Comparison of ENCODE assay signal across 18 mouse cellular contexts in the genomic region with DNA sequence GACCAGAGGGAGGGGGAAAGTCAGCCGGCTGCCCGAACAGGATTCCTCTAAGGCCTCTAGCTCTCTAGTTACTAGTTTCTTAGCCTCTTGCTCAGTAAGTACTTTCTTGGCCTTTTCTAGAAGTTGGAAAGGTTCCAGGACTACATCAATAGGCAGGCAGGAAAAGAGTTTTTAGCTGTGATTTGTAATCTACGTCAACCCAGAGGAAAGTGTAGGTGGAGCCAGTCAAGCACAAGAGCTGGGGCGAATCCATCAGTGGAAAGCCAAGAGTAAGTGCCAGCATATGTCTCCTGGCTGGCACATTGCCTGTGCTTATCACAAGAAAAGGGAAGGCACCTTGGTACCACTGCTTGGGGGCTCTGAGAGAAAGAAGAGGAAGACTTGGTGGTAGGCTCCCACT. TPM values are rescaled to one million over a fixed set of nuclear protein-coding genes. Genes with fewer than 3 reads are reported as not detected.
DNase-seq lines count a peak whose midpoint lies in the region; ATAC-seq and TF ChIP-seq lines count a peak whose summit lies in the region.
"Had no signal": no experiment of that assay in that cellular context is flagged by ENCODE, and none has a peak within 500 bp of the region (broad histone marks: within the 10 kb centered on the region; RNA-seq: fewer than 3 reads in every experiment).

No protein-coding gene starts in this region.

- no peaks in the 10 kb centered on the region for H3K27me3 ChIP-seq in heart, embryonic 12.5 days (replicated peaks)
- no peaks in the 10 kb centered on the region for H3K27me3 ChIP-seq in lung, embryonic 14.5 days (ENCODE audit: insufficient read depth, low read length)
- H3K27me3 ChIP-seq: forebrain, embryonic 13.5 days; heart, embryonic 15.5 days; limb, embryonic 13.5 days had no signal

- no peak overlapping the region for H3K4me3 ChIP-seq in heart, embryonic 12.5 days
- no peak overlapping the region for H3K4me3 ChIP-seq in lung, embryonic 14.5 days (ENCODE audit: low read depth, low read length)
- no peak overlapping the region for H3K4me3 ChIP-seq in brown adipose tissue, adult 24 weeks (ENCODE audit: insufficient read depth, low read depth, low read length)
- H3K4me3 ChIP-seq: forebrain, embryonic 13.5 days; heart, embryonic 15.5 days; hindbrain, embryonic 10.5 days; limb, embryonic 13.5 days; midbrain, embryonic 10.5 days had no signal

- WGBS in heart, embryonic 12.5 days: 57% methylated on average over 4 of the region's 4 CpGs
- 60% methylated on average over 4 of the region's 4 CpGs for WGBS in lung, embryonic 14.5 days

- no peaks in the 10 kb centered on the region for H3K9me3 ChIP-seq in heart, embryonic 12.5 days (replicated peaks)
- H3K9me3 ChIP-seq in lung, embryonic 14.5 days (ENCODE audit: low read depth, low read length): no peaks in the 10 kb centered on the region
- H3K9me3 ChIP-seq: forebrain, embryonic 13.5 days; heart, embryonic 15.5 days; hindbrain, embryonic 10.5 days; limb, embryonic 13.5 days; midbrain, embryonic 10.5 days had no signal

- H3K4me2 ChIP-seq in heart, embryonic 12.5 days: no peak overlapping the region
- H3K4me2 ChIP-seq in lung, embryonic 14.5 days: no peak overlapping the region
- H3K4me2 ChIP-seq: forebrain, embryonic 13.5 days; heart, embryonic 15.5 days; limb, embryonic 13.5 days had no signal

- ATAC-seq in heart, embryonic 12.5 days (ENCODE audit: insufficient number of reproducible peaks, low FRiP score): no peak
- ATAC-seq in lung, embryonic 14.5 days (ENCODE audit: insufficient read depth): no peak
- ATAC-seq: forebrain, embryonic 13.5 days; inflammation-experienced regulatory T-cells, adult 6 months had no signal

- H3K9ac ChIP-seq in heart, embryonic 12.5 days: no peak overlapping the region
- no peak overlapping the region for H3K9ac ChIP-seq in lung, embryonic 14.5 days
- H3K9ac ChIP-seq: forebrain, embryonic 13.5 days; heart, embryonic 15.5 days; limb, embryonic 13.5 days; liver, embryonic 14.5 days had no signal

- no peak for TF ChIP-seq CTCF in lung, embryonic 14.5 days (IDR thresholded peaks at IDR 0.05; ENCODE audit: low read depth)

- H3K4me1 ChIP-seq in heart, embryonic 12.5 days (replicated peaks): no peaks in the 10 kb centered on the region
- no peaks in the 10 kb centered on the region for H3K4me1 ChIP-seq in lung, embryonic 14.5 days (ENCODE audit: insufficient read depth)
- H3K4me1 ChIP-seq in brown adipose tissue, adult 24 weeks (ENCODE audit: control insufficient read depth, insufficient read depth, insufficient read length, low read length): no peaks in the 10 kb centered on the region
- H3K4me1 ChIP-seq: forebrain, embryonic 13.5 days; heart, embryonic 15.5 days; hindbrain, embryonic 10.5 days; limb, embryonic 13.5 days; midbrain, embryonic 10.5 days had no signal

- DNase-seq in heart, adult 8-10 months (ENCODE audit: low spot score): peak; percentile 3
- peak; percentile 17 for DNase-seq in lung, embryonic 14.5 days
- DNase-seq in lung, postnatal 14 days: no peak
- DNase-seq in kidney, postnatal 4 days: peak; percentile 2 to 12
- no peak for DNase-seq in embryo, embryonic 10.5 days (ENCODE audit: low spot score)
- DNase-seq: cerebellum, adult 9-11 months; embryo, embryonic 11 days; spleen, adult 18-20 months; thymus, adult 18-20 months had no signal

- peaks cover 19% of the 10 kb centered on the region for H3K36me3 ChIP-seq in heart, embryonic 12.5 days
- H3K36me3 ChIP-seq in lung, embryonic 14.5 days (ENCODE audit: insufficient read depth): peaks cover 9% of the 10 kb centered on the region; the same call in 1 of the 2 replicates
- H3K36me3 ChIP-seq: heart, embryonic 15.5 days had no signal

- no peak overlapping the region for H3K27ac ChIP-seq in heart, embryonic 12.5 days (ENCODE audit: poor library complexity, severe bottlenecking)
- H3K27ac ChIP-seq in lung, embryonic 14.5 days (ENCODE audit: low read depth): no peak overlapping the region
- H3K27ac ChIP-seq in brown adipose tissue, adult 24 weeks (replicated peaks; ENCODE audit: low read depth, low read length): 0 out of 2 replicates have a peak overlapping the region, but pooled peaks have one; percentile 11
- H3K27ac ChIP-seq: forebrain, embryonic 13.5 days; heart, embryonic 15.5 days; hindbrain, embryonic 10.5 days; limb, embryonic 13.5 days; liver, embryonic 14.5 days; midbrain, embryonic 10.5 days had no signal

RNA-seq across cellular contexts. Expression of a gene that starts 12.3 kb away (rescaled TPM):
- 10 to 100 TPM; 18.4 to 33.8 (median 24.7) TPM for total RNA-seq in heart, adult 8-10 months (2022)
- polyA plus RNA-seq in heart, embryonic 12.5 days (2016; fragmentation: Nextera tagmentation; extraction: Ambion mirVana): 68.7 and 73.6 TPM in 2 replicates
- polyA plus RNA-seq in lung, embryonic 14.5 days (2014; fragmentation: Nextera tagmentation; extraction: Ambion mirVana): 103 and 108 TPM in 2 replicates
- polyA plus RNA-seq in brown adipose tissue, adult 24 weeks (2012; ENCODE audit: insufficient read depth, insufficient read length, missing spikeins): 20.5 and 21.5 TPM in 2 replicates

RNA-seq across cellular contexts. Expression of a gene that starts 39.5 kb away (rescaled TPM):
- total RNA-seq in heart, adult 8-10 months (2022): 1 to 10 TPM; 5.2 to 8.5 (median 7.1) TPM
- 3.8 and 4.1 TPM in 2 replicates for polyA plus RNA-seq in heart, embryonic 12.5 days (2016; fragmentation: Nextera tagmentation; extraction: Ambion mirVana)
- 8.1 and 9.4 TPM in 2 replicates for polyA plus RNA-seq in lung, embryonic 14.5 days (2014; fragmentation: Nextera tagmentation; extraction: Ambion mirVana)
- polyA plus RNA-seq in brown adipose tissue, adult 24 weeks (2012; ENCODE audit: insufficient read depth, insufficient read length, missing spikeins): 8.6 and 9.1 TPM in 2 replicates

Comparison
In these comparisons a context has a peak if more than half of its experiments do, and no peak if none do; other contexts are left out.
1. DNase-seq: peak in heart, adult 8-10 months (single experiment), lung, embryonic 14.5 days (single experiment) and kidney, postnatal 4 days (2 of 2); none in lung, postnatal 14 days (single experiment) and embryo, embryonic 10.5 days (single experiment).